Mouse (Mus musculus) kidney, postnatal 0 days (tissue): Measurements from ENCODE around the gene Apbb2. TPM values are rescaled to one million over a fixed set of nuclear protein-coding genes. Genes with fewer than 3 reads are reported as not detected.

ENCODE experiments used
- ATAC-seq: fragments of 200-750 bp; cut with Nextera tagmentation; replicated peaks from 2 replicates; pipeline ENCODE4 v1.8.0; 2017; ENCODE audit warnings: low read depth, moderate number of reproducible peaks, moderate TSS enrichment, moderate library complexity; ENCODE audit not compliant: low FRiP score
- DNase-seq: peaks from one replicate; pipeline ENCODE4 v3.0.0-alpha.2; 2016; ENCODE audit warnings: low spot score
- H3K27ac ChIP-seq: fragments of 300-500 bp; sonication (generic); 2 replicates; pipeline ENCODE4 v1.5.1; 2014; ENCODE audit warnings: mild to moderate bottlenecking
- H3K27me3 ChIP-seq: fragments of 300-500 bp; sonication (generic); 2 replicates; pipeline ENCODE4 v1.6.1; 2014; ENCODE audit warnings: low read length, mixed read lengths; ENCODE audit not compliant: insufficient read depth
- H3K36me3 ChIP-seq: fragments of 300-500 bp; sonication (generic); 2 replicates; pipeline ENCODE4 v1.6.1; 2014; ENCODE audit warnings: low read length, mixed read lengths; ENCODE audit not compliant: insufficient read depth
- H3K4me1 ChIP-seq: fragments of 300-500 bp; sonication (generic); replicated peaks from 2 replicates; pipeline ENCODE4 v1.6.1; 2014; ENCODE audit warnings: antibody characterized with exemption, low read length, mixed read lengths; ENCODE audit not compliant: insufficient read depth
- H3K4me2 ChIP-seq: fragments of 300-500 bp; sonication (generic); 2 replicates; pipeline ENCODE4 v1.6.1; 2014; ENCODE audit warnings: mild to moderate bottlenecking, low read length, moderate library complexity, mixed read lengths
- H3K4me3 ChIP-seq: fragments of 300-500 bp; sonication (generic); replicated peaks from 2 replicates; pipeline ENCODE4 v1.5.1; 2014; ENCODE audit warnings: low read depth, low read length
- H3K9ac ChIP-seq: fragments of 300-500 bp; sonication (generic); 2 replicates; pipeline ENCODE4 v1.6.1; 2014; ENCODE audit warnings: low read depth, low read length
- H3K9me3 ChIP-seq: fragments of 300-500 bp; sonication (generic); replicated peaks from 2 replicates; pipeline ENCODE4 v1.6.1; 2016; ENCODE audit warnings: low read length, inconsistent platforms, mixed read lengths
- CTCF ChIP-seq: IDR thresholded peaks from 2 replicates; pipeline ENCODE4 v1.5.1; 2016; ENCODE audit warnings: antibody characterized with exemption, low read depth, mild to moderate bottlenecking, moderate library complexity
- WGBS: fragments of 180-500 bp; shearing (Covaris S2); extraction: QIAGEN DNeasy Blood & Tissue Kit; methylation state at CpG from one replicate; pipeline ENCODE4 v1.1.7; 2014; 5-methylcytosine and 5-hydroxymethylcytosine counted together
- polyA plus RNA-seq: library from polyadenylated mRNA; unstranded; fragments of >200 nt; fragmentation: Nextera tagmentation; extraction: Ambion mirVana; gene quantifications from 2 replicates; pipeline ENCODE4 v1.2.1, GENCODE M21; 2015

Gene Apbb2
- polyA plus RNA-seq, 1 experiment from 2014 or later, result 47.0 TPM

DNA sequence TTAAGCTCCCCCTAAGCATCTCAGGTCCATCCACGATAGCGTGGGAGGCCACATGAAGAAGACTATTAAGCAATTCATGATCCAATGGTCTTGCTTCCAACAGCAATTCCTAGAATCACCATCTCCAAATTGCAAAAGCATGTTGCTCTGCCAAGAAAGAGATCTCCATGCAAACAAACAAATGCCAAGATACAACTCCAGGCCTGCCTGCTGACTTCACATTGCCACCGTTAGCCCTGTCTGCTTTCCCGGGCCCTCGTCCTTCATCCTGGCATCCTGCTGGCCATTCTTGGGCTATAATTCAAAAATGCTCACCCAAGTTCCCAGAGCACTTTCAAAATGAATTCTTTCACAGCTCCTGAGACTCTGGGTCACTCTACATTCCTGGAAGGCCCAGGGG, 5.6 kb downstream of the Apbb2 start:
- no peaks in the 10 kb centered on the region for H3K27me3 ChIP-seq
- H3K27ac ChIP-seq, result peak overlapping the region; percentile 58; the same call in 1 of the 2 replicates
- WGBS, result 48% methylated on average over 5 of the region's 5 CpGs
- H3K9me3 ChIP-seq, result no peaks in the 10 kb centered on the region
- H3K36me3 ChIP-seq, result no peaks in the 10 kb centered on the region
- DNase-seq, result no peak
- no peak overlapping the region for H3K9ac ChIP-seq
- no peak overlapping the region for H3K4me3 ChIP-seq
- TF ChIP-seq CTCF, result no peak
- no peak for ATAC-seq
- peaks cover 50% of the 10 kb centered on the region for H3K4me1 ChIP-seq
- H3K4me2 ChIP-seq, result no peak overlapping the region; the same call in 1 of the 2 replicates

DNA sequence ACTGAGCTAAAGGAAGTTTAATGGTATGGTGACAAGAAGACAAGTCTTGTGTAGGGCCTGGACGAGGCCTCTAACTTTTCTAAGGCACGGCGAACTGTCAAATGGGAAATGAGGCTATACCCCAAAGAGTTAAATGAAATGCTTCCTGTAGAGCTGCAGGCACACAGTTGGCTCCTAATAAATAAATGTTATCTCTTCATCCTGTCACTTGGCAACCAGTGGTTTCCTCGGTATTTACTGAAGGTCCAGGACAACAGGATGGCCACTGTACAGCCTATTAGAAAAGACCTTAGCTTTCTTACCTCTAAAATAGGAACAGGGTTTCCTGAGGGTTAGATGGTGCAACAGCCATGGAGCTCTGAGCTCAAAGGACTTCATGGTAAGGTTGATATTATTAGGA, 6.7 kb downstream of the Apbb2 start:
- WGBS, result 55% methylated on average over 4 of the region's 4 CpGs
- Histone ChIP-seq H3K27me3 (no peaks in the 10 kb centered on the region), H3K9me3 (no peaks in the 10 kb centered on the region), H3K4me2 (no peak overlapping the region), H3K9ac (no peak overlapping the region), H3K4me1 (peaks cover 58% of the 10 kb centered on the region), H3K36me3 (no peaks in the 10 kb centered on the region), H3K27ac (no peak overlapping the region), H3K4me3 (no peak overlapping the region)
- DNase-seq (peak; percentile 65), ATAC-seq (no peak)
- no peak for TF ChIP-seq CTCF

DNA sequence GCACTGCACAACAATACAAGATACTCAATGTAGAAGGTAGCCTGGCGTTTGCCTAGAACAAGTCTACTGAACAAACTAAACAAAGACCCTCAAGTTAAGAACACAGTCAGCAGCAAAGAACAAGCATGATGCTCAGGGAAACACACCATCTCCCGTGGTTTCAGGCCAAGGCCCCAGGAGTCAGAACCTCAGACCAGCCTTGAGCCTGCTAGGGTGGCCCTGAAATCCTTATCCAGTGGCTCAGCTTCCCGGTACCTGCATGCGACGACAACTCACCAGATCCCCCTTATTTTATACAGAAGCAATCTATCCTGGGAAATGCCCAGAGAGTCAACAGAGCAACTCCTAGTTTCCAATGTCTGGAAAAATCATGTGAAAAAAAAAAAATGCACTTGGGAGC, 7.2 kb downstream of the Apbb2 start:
- no peaks in the 10 kb centered on the region for H3K9me3 ChIP-seq
- no peak for DNase-seq
- ATAC-seq, result no peak
- H3K36me3 ChIP-seq, result no peaks in the 10 kb centered on the region
- WGBS, result 91% methylated on average over 5 of the region's 5 CpGs
- no peak overlapping the region for H3K9ac ChIP-seq
- TF ChIP-seq CTCF, result no peak
- no peak overlapping the region for H3K4me2 ChIP-seq
- no peak overlapping the region for H3K27ac ChIP-seq
- no peak overlapping the region for H3K4me3 ChIP-seq
- H3K4me1 ChIP-seq, result peaks cover 61% of the 10 kb centered on the region
- no peaks in the 10 kb centered on the region for H3K27me3 ChIP-seq

DNA sequence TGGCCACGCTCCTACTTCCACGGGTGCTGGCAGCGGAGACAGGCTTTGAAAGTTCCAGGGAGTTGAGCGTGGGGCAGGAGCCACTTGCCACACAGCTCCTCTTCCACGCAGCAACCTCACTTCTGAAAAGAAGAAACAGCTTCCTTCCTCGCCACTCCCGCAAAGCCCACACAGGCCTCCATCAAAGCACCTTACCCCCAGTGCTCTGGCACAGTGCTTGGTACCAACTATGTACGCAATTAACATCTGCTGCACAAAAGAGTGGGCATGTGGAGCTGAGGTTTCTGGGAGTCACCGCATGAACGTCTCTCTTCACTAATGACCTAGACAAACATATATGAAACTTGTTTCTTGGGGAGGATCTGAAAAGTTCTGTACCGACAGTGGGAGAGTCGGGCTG, 8.3 kb downstream of the Apbb2 start:
- Histone ChIP-seq H3K9me3 (no peaks in the 10 kb centered on the region), H3K9ac (no peak overlapping the region), H3K36me3 (no peaks in the 10 kb centered on the region), H3K4me2 (no peak overlapping the region), H3K4me1 (peaks cover 57% of the 10 kb centered on the region), H3K27me3 (no peaks in the 10 kb centered on the region), H3K27ac (no peak overlapping the region), H3K4me3 (no peak overlapping the region)
- 83% methylated on average over 12 of the region's 12 CpGs for WGBS
- ATAC-seq, result no peak
- no peak for TF ChIP-seq CTCF
- no peak for DNase-seq

DNA sequence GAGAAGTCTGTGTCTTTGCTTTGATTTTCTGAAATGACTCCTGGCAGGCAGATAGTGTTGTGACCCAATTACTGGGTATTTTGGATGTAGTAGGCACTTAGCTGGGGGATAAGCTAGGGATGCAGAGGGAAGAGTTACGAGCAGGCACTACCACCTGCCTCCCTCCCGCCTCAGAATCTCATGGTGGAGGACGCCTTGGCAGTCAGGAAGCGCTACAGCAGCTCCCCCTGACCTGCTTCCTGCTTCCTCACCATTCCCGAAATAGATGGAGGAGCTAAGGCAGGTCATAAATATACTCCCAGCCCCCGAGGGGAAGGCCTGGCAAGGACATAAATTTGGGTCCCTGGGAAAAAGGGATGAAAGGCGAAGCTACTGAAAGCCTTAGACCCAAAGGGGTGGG, 9.3 kb downstream of the Apbb2 start:
- Histone ChIP-seq H3K27me3 (no peaks in the 10 kb centered on the region), H3K9ac (no peak overlapping the region), H3K4me3 (no peak overlapping the region), H3K4me1 (peaks cover 48% of the 10 kb centered on the region), H3K9me3 (no peaks in the 10 kb centered on the region), H3K27ac (0 out of 2 replicates have a peak overlapping the region, but pooled peaks have one; percentile 36), H3K4me2 (peak overlapping the region; percentile 0; the same call in 1 of the 2 replicates), H3K36me3 (no peaks in the 10 kb centered on the region)
- TF ChIP-seq CTCF, result no peak
- DNase-seq, result peak; percentile 71
- WGBS, result 27% methylated on average over 7 of the region's 7 CpGs
- no peak for ATAC-seq

DNA sequence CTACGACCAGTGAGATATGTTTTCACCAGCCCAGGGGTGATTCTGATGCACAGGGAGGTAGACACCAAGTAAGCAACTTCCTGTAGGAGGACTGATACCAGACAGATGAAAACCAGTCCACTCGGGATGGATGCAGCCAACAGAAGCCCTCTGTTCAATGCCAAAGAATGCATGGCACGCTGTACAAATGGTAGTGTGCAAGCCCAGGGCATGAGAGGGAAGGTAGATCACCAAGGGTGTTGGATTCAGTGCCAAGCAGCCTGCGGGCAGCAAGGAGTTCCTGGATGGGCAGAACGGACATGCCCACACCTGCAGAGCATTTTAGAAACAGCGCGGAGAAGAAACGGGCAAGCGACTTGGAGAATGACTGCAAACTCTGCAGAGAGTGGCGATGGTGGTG, 10.8 kb downstream of the Apbb2 start:
- ATAC-seq, result no peak
- TF ChIP-seq CTCF, result no peak
- Histone ChIP-seq H3K4me3 (no peak overlapping the region), H3K36me3 (no peaks in the 10 kb centered on the region), H3K4me1 (peaks cover 37% of the 10 kb centered on the region), H3K27me3 (no peaks in the 10 kb centered on the region), H3K4me2 (no peak overlapping the region), H3K9me3 (no peaks in the 10 kb centered on the region), H3K27ac (0 out of 2 replicates have a peak overlapping the region, but pooled peaks have one; percentile 2), H3K9ac (no peak overlapping the region)
- no peak for DNase-seq
- 91% methylated on average over 10 of the region's 10 CpGs for WGBS

DNA sequence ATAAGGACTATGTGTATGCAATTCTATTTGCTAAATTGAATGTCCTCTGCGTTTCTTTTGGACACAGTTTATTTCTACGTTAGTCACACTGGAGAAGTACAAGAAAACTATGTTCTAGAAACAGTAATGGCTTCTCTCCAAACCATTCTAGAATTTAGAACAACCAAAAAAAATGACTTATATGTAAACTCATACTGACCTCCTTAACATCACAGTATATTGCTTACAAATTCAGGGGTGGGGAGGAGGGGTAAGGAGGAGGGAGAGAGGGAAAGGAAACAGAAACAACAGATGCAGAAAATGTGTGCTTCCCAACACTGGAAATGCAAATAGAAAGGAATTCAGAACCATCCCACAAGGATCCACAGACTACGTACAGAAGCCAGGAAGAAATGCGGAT, 11.4 kb downstream of the Apbb2 start:
- Histone ChIP-seq H3K36me3 (no peaks in the 10 kb centered on the region), H3K27ac (no peak overlapping the region), H3K4me2 (no peak overlapping the region), H3K9ac (no peak overlapping the region), H3K4me3 (no peak overlapping the region), H3K4me1 (peaks cover 37% of the 10 kb centered on the region), H3K9me3 (no peaks in the 10 kb centered on the region), H3K27me3 (no peaks in the 10 kb centered on the region)
- no peak for TF ChIP-seq CTCF
- DNase-seq (no peak), ATAC-seq (no peak)
- WGBS, result 66% methylated on average over 4 of the region's 4 CpGs
